Mouse (Mus musculus): ENCODE measurements at regions not wholly inside any gene's neighbourhood (a gene's known extent, or its start where the extent isn't known, plus 50 kb on each side); places are given as distances from the start of the nearest gene placed in this dataset.
A peak's percentile ranks its signal among the peaks of the same experiment; 100 is the strongest.

GRCm38 (mm10) chr7:121269358-121269757, 122.3 kb upstream of the Hs3st2 start:
- 72% methylated on average over 2 of the region's 2 CpGs for WGBS

GRCm38 (mm10) chr7:121280597-121280996, 111.1 kb upstream of the Hs3st2 start:
- no peak overlapping the region for H3K4me3 ChIP-seq (ENCODE audit: low read depth, low read length)
- H3K4me1 ChIP-seq (ENCODE audit: insufficient read depth, low read length): no peaks in the 10 kb centered on the region
- no peaks in the 10 kb centered on the region for H3K9me3 ChIP-seq (ENCODE audit: low read length)
- no peaks in the 10 kb centered on the region for H3K27me3 ChIP-seq (ENCODE audit: insufficient read depth, low read length)
- TF ChIP-seq CTCF (IDR thresholded peaks at IDR 0.05): no peak
- WGBS: 55% methylated on average over 1 of the region's 1 CpGs
- no peak overlapping the region for H3K27ac ChIP-seq (ENCODE audit: low read depth, low read length)
- H3K36me3 ChIP-seq (ENCODE audit: insufficient read depth, low read length): no peaks in the 10 kb centered on the region
- DNase-seq (ENCODE audit: low spot score): no peak
- H3K9ac ChIP-seq (replicated peaks; ENCODE audit: low read length, poor library complexity, severe bottlenecking): no peak overlapping the region
- H3K4me2 ChIP-seq (ENCODE audit: low read depth, low read length, poor library complexity, severe bottlenecking): no peak overlapping the region
- no peak for ATAC-seq (ENCODE audit: low FRiP score)

More at GRCm38 (mm10) chr7:121269358-121269757, 122.3 kb upstream of the Hs3st2 start:
- Histone ChIP-seq H3K9ac (replicated peaks; ENCODE audit: low read length, poor library complexity, severe bottlenecking) (no peak overlapping the region), H3K36me3 (ENCODE audit: insufficient read depth, low read length) (no peaks in the 10 kb centered on the region), H3K4me2 (ENCODE audit: low read depth, low read length, poor library complexity, severe bottlenecking) (no peak overlapping the region), H3K27ac (ENCODE audit: low read depth, low read length) (no peak overlapping the region), H3K4me3 (ENCODE audit: low read depth, low read length) (no peak overlapping the region), H3K9me3 (ENCODE audit: low read length) (no peaks in the 10 kb centered on the region), H3K4me1 (ENCODE audit: insufficient read depth, low read length) (no peaks in the 10 kb centered on the region), H3K27me3 (ENCODE audit: insufficient read depth, low read length) (no peaks in the 10 kb centered on the region)
- no peak for DNase-seq (ENCODE audit: low spot score)
- no peak for ATAC-seq (ENCODE audit: low FRiP score)
- TF ChIP-seq CTCF (IDR thresholded peaks at IDR 0.05): no peak

GRCm38 (mm10) chr7:121282154-121282553, 109.5 kb upstream of the Hs3st2 start:
- no peak overlapping the region for H3K4me2 ChIP-seq (ENCODE audit: low read depth, low read length, poor library complexity, severe bottlenecking)
- no peak overlapping the region for H3K9ac ChIP-seq (replicated peaks; ENCODE audit: low read length, poor library complexity, severe bottlenecking)
- no peak overlapping the region for H3K4me3 ChIP-seq (ENCODE audit: low read depth, low read length)
- no peak for ATAC-seq (ENCODE audit: low FRiP score)
- H3K4me1 ChIP-seq (ENCODE audit: insufficient read depth, low read length): no peaks in the 10 kb centered on the region
- no peaks in the 10 kb centered on the region for H3K36me3 ChIP-seq (ENCODE audit: insufficient read depth, low read length)
- DNase-seq (ENCODE audit: low spot score): no peak
- H3K27me3 ChIP-seq (ENCODE audit: insufficient read depth, low read length): no peaks in the 10 kb centered on the region
- 64% methylated on average over 7 of the region's 7 CpGs for WGBS
- no peak for TF ChIP-seq CTCF (IDR thresholded peaks at IDR 0.05)
- H3K9me3 ChIP-seq (ENCODE audit: low read length): no peaks in the 10 kb centered on the region
- H3K27ac ChIP-seq (ENCODE audit: low read depth, low read length): no peak overlapping the region

- ATAC-seq (ENCODE audit: low FRiP score): no peak
- Histone ChIP-seq H3K9me3 (ENCODE audit: low read length) (no peaks in the 10 kb centered on the region), H3K27ac (ENCODE audit: low read depth, low read length) (no peak overlapping the region), H3K9ac (replicated peaks; ENCODE audit: low read length, poor library complexity, severe bottlenecking) (no peak overlapping the region), H3K4me2 (ENCODE audit: low read depth, low read length, poor library complexity, severe bottlenecking) (no peak overlapping the region), H3K4me3 (ENCODE audit: low read depth, low read length) (no peak overlapping the region), H3K4me1 (ENCODE audit: insufficient read depth, low read length) (no peaks in the 10 kb centered on the region), H3K27me3 (ENCODE audit: insufficient read depth, low read length) (no peaks in the 10 kb centered on the region), H3K36me3 (ENCODE audit: insufficient read depth, low read length) (no peaks in the 10 kb centered on the region)
- TF ChIP-seq CTCF (IDR thresholded peaks at IDR 0.05): no peak
- 92% methylated on average over 16 of the region's 16 CpGs for WGBS
- DNase-seq (ENCODE audit: low spot score): no peak
Observed at GRCm38 (mm10) chr7:121289737-121290136, 101.9 kb upstream of the Hs3st2 start.

- no peak overlapping the region for H3K9ac ChIP-seq (replicated peaks; ENCODE audit: low read length, poor library complexity, severe bottlenecking)
- ATAC-seq (ENCODE audit: low FRiP score): no peak
- no peaks in the 10 kb centered on the region for H3K4me1 ChIP-seq (ENCODE audit: insufficient read depth, low read length)
- no peaks in the 10 kb centered on the region for H3K36me3 ChIP-seq (ENCODE audit: insufficient read depth, low read length)
- H3K27ac ChIP-seq (ENCODE audit: low read depth, low read length): no peak overlapping the region
- H3K27me3 ChIP-seq (ENCODE audit: insufficient read depth, low read length): no peaks in the 10 kb centered on the region
- TF ChIP-seq CTCF (IDR thresholded peaks at IDR 0.05): no peak
- no peaks in the 10 kb centered on the region for H3K9me3 ChIP-seq (ENCODE audit: low read length)
- 85% methylated on average over 3 of the region's 3 CpGs for WGBS
- no peak for DNase-seq (ENCODE audit: low spot score)
- no peak overlapping the region for H3K4me3 ChIP-seq (ENCODE audit: low read depth, low read length)
- no peak overlapping the region for H3K4me2 ChIP-seq (ENCODE audit: low read depth, low read length, poor library complexity, severe bottlenecking)
Observed at GRCm38 (mm10) chr7:121296151-121296695, 95.4 kb upstream of the Hs3st2 start.

GRCm38 (mm10) chr7:121312961-121313587, 78.6 kb upstream of the Hs3st2 start:
- H3K4me2 ChIP-seq (ENCODE audit: low read depth, low read length, poor library complexity, severe bottlenecking): peak overlapping the region; percentile 23
- ATAC-seq (ENCODE audit: low FRiP score) (no peak), DNase-seq (ENCODE audit: low spot score) (peak; percentile 19)
- no peak overlapping the region for H3K27ac ChIP-seq (ENCODE audit: low read depth, low read length)
- H3K27me3 ChIP-seq (ENCODE audit: insufficient read depth, low read length): no peaks in the 10 kb centered on the region
- TF ChIP-seq CTCF (IDR thresholded peaks at IDR 0.05): no peak
- WGBS: 5% methylated on average over 19 of the region's 19 CpGs
- H3K9me3 ChIP-seq (ENCODE audit: low read length): no peaks in the 10 kb centered on the region
- H3K36me3 ChIP-seq (ENCODE audit: insufficient read depth, low read length): no peaks in the 10 kb centered on the region
- 0 out of 2 replicates have a peak overlapping the region, but pooled peaks have one; percentile 5 for H3K9ac ChIP-seq (replicated peaks; ENCODE audit: low read length, poor library complexity, severe bottlenecking)
- H3K4me1 ChIP-seq (ENCODE audit: insufficient read depth, low read length): no peaks in the 10 kb centered on the region
- H3K4me3 ChIP-seq (ENCODE audit: low read depth, low read length): no peak overlapping the region
